Mouse (Mus musculus): ENCODE measurements around the gene Dnajb12. TPM values are rescaled to one million over a fixed set of nuclear protein-coding genes. Genes with fewer than 3 reads are reported as not detected.

Dnajb12 gene
- total and polyA plus RNA-seq, 3 experiments, result 32.9 to 45.4 (median 36.8) TPM

DNA sequence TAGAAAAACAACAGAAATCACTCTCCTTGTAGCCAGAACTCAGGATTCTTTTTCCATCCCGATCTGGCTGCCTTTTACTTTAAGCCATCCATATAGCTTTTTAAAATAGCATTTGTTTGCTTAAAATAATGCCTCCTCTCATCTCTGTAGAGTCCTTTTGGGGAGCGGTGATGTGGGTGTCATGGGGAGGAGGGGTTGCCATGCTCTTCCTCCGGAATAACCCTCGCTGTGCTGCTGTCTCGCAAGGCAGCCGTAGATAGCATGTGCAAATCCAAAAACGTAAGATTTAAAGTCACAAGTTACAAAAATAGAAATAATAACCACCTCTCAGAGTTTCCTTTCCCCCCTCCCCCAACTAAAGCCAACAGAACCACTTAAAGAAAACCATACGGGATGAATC lies 37.9 kb upstream of the Dnajb12 start:
- no peaks in the 10 kb centered on the region for H3K36me3 ChIP-seq (ENCODE audit: control insufficient read depth, insufficient read depth, low read length)
- no peaks in the 10 kb centered on the region for H3K79me2 ChIP-seq (replicated peaks; ENCODE audit: control insufficient read depth, insufficient read depth, low read length)
- no peaks in the 10 kb centered on the region for H3K4me1 ChIP-seq (ENCODE audit: control insufficient read depth, insufficient read depth, low read length)
- TF ChIP-seq POLR2A (IDR thresholded peaks at IDR 0.05; ENCODE audit: insufficient read depth, low read depth, low read length) (no peak), EP300 (IDR thresholded peaks at IDR 0.05; ENCODE audit: insufficient read depth, low read depth, low read length) (no peak), CTCF (IDR thresholded peaks at IDR 0.05) (no peak)
- no peak overlapping the region for H3K27ac ChIP-seq
- no peak for DNase-seq
- intact Hi-C loops (cut with DNase I), result no loop called here
- H3K27me3 ChIP-seq (ENCODE audit: control insufficient read depth, insufficient read depth, low read length), result no peaks in the 10 kb centered on the region
- 92% methylated on average over 8 of the region's 8 CpGs for WGBS
- no peak overlapping the region for H3K9ac ChIP-seq (ENCODE audit: low read depth, low read length)
- no peak overlapping the region for H3K4me3 ChIP-seq

DNA sequence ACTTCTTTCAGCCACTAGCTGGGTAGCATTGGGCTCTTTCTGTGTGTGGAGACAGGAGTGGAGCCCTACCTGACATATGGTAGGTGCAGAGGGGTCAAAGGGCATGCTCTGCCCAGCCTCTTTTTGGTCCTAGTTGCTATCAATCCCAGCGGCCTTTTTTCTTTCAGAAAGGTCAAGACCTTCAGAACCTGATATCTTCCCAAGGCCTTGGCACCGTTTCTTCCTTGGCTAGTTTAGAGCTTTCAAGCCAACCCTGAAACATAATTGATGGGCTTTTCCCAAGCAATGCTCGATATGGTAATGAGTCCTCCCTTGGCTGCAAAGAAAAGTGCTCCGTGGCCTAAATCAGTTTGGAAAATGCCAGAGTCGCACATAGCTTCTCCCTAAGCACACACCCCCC lies 36.2 kb upstream of the Dnajb12 start:
- Histone ChIP-seq H3K9ac (ENCODE audit: low read depth, low read length) (no peak overlapping the region), H3K4me3 (no peak overlapping the region), H3K36me3 (ENCODE audit: control insufficient read depth, insufficient read depth, low read length) (no peaks in the 10 kb centered on the region), H3K4me1 (ENCODE audit: control insufficient read depth, insufficient read depth, low read length) (no peaks in the 10 kb centered on the region), H3K79me2 (replicated peaks; ENCODE audit: control insufficient read depth, insufficient read depth, low read length) (no peaks in the 10 kb centered on the region), H3K27ac (no peak overlapping the region), H3K27me3 (ENCODE audit: control insufficient read depth, insufficient read depth, low read length) (no peaks in the 10 kb centered on the region)
- TF ChIP-seq EP300 (IDR thresholded peaks at IDR 0.05; ENCODE audit: insufficient read depth, low read depth, low read length), result no peak
- TF ChIP-seq POLR2A (IDR thresholded peaks at IDR 0.05; ENCODE audit: insufficient read depth, low read depth, low read length), result no peak
- TF ChIP-seq CTCF (IDR thresholded peaks at IDR 0.05), result no peak
- intact Hi-C loops (cut with DNase I), result no loop called here
- 61% methylated on average over 5 of the region's 5 CpGs for WGBS
- no peak for DNase-seq

DNA sequence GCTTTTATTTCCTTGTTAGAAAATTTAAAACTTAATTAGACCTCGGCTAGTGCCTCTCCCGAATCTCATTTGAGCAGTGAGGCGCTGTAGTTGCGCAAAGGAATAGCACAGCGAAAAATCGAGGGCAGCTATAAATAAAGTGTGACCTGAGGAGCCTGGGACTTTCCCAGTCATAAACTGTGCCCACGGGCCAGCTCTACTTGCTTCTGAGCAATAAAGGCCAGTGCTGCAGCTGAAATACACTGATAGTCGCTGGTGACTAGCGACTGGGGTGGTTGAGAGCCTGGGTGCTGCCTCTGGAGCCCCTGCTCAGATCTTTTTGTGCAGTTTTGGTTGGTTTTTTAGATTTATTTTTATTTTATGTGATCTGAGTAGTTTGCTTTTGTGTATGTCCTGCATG lies 34.7 kb upstream of the Dnajb12 start:
- 62% methylated on average over 9 of the region's 9 CpGs for WGBS
- no peak overlapping the region for H3K9ac ChIP-seq (ENCODE audit: low read depth, low read length)
- intact Hi-C loops (cut with DNase I), result no loop called here
- TF ChIP-seq EP300 (IDR thresholded peaks at IDR 0.05; ENCODE audit: insufficient read depth, low read depth, low read length) (no peak), CTCF (IDR thresholded peaks at IDR 0.05) (no peak), POLR2A (IDR thresholded peaks at IDR 0.05; ENCODE audit: insufficient read depth, low read depth, low read length) (no peak)
- DNase-seq, result peak in 1 of 2 experiments; percentile 28
- no peak overlapping the region for H3K27ac ChIP-seq
- H3K4me3 ChIP-seq, result no peak overlapping the region
- no peaks in the 10 kb centered on the region for H3K4me1 ChIP-seq (ENCODE audit: control insufficient read depth, insufficient read depth, low read length)
- H3K79me2 ChIP-seq (replicated peaks; ENCODE audit: control insufficient read depth, insufficient read depth, low read length), result no peaks in the 10 kb centered on the region
- H3K27me3 ChIP-seq (ENCODE audit: control insufficient read depth, insufficient read depth, low read length), result no peaks in the 10 kb centered on the region
- no peaks in the 10 kb centered on the region for H3K36me3 ChIP-seq (ENCODE audit: control insufficient read depth, insufficient read depth, low read length)

DNA sequence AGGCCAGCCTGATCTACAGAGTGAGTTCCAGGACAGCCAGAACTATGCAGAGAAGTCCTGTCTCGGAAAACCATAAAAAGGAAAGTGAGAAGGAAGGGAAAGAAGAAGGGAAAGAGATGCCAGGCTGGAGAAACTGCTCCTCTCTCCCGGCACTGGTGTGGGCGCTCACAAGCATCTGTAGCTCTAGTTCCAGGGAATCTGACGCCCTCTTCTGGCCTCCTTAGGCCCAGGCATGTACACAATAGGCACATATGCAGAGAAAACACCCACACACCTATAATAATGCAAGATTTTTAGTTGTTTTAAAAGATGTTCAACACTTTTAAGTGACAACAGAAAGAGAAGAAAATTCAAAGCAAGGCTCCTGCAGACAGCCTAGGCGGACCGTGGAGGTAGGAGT lies 32.9 kb upstream of the Dnajb12 start:
- Histone ChIP-seq H3K27ac (no peak overlapping the region), H3K27me3 (ENCODE audit: control insufficient read depth, insufficient read depth, low read length) (no peaks in the 10 kb centered on the region), H3K4me1 (ENCODE audit: control insufficient read depth, insufficient read depth, low read length) (no peaks in the 10 kb centered on the region), H3K79me2 (replicated peaks; ENCODE audit: control insufficient read depth, insufficient read depth, low read length) (no peaks in the 10 kb centered on the region), H3K4me3 (no peak overlapping the region), H3K9ac (ENCODE audit: low read depth, low read length) (no peak overlapping the region), H3K36me3 (ENCODE audit: control insufficient read depth, insufficient read depth, low read length) (no peaks in the 10 kb centered on the region)
- no peak for DNase-seq
- TF ChIP-seq POLR2A (IDR thresholded peaks at IDR 0.05; ENCODE audit: insufficient read depth, low read depth, low read length) (no peak), EP300 (IDR thresholded peaks at IDR 0.05; ENCODE audit: insufficient read depth, low read depth, low read length) (no peak), CTCF (IDR thresholded peaks at IDR 0.05) (no peak)
- intact Hi-C loops (cut with DNase I), result no loop called here
- 81% methylated on average over 6 of the region's 6 CpGs for WGBS

DNA sequence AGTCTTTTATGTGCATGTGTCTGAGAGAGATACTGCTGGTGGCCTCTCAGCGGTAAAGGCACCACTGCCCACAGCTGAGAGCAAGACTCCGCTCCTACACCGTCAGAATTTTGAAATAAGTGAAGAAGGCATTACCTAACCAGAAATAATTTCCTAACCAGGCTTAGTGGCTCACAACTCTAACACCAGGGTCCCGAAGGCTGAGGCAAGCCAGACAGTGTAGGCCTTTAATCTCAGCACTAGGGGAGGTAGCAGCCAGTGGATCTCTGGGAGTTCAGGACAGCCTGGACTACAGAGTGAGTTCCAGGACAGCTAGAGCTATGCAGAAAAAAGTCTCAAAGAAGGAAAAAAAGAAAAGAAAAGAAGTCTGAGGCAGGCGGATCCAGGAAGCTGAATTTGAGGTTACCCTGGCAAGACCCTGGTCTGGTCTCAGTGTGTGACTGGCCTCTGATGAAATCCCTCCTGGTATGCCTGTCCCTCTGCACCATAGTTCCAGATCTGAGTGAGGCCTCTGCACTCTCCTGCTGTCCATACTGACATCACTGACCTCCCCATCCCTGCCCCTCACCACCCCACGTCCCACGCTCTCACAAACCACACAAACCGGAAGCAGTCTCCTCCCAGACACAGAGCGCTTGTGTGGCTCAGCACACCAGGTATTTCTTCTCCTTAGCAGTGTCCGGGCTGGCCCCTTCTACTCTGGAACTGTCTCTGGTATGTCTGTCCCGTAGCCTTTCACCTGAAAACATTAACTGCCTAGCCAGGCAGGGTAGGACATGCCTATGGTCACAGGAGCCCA lies 31.1 kb upstream of the Dnajb12 start:
- 90% methylated on average over 11 of the region's 11 CpGs for WGBS
- intact Hi-C loops (cut with DNase I), result no loop called here
- H3K9ac ChIP-seq (ENCODE audit: low read depth, low read length), result no peak overlapping the region
- DNase-seq, result no peak
- H3K27me3 ChIP-seq (ENCODE audit: control insufficient read depth, insufficient read depth, low read length), result no peaks in the 10 kb centered on the region
- no peaks in the 10 kb centered on the region for H3K4me1 ChIP-seq (ENCODE audit: control insufficient read depth, insufficient read depth, low read length)
- H3K4me3 ChIP-seq, result no peak overlapping the region
- no peak for TF ChIP-seq EP300 (IDR thresholded peaks at IDR 0.05; ENCODE audit: insufficient read depth, low read depth, low read length)
- TF ChIP-seq POLR2A (IDR thresholded peaks at IDR 0.05; ENCODE audit: insufficient read depth, low read depth, low read length), result no peak
- no peak for TF ChIP-seq CTCF (IDR thresholded peaks at IDR 0.05)
- no peak overlapping the region for H3K27ac ChIP-seq
- no peaks in the 10 kb centered on the region for H3K79me2 ChIP-seq (replicated peaks; ENCODE audit: control insufficient read depth, insufficient read depth, low read length)
- no peaks in the 10 kb centered on the region for H3K36me3 ChIP-seq (ENCODE audit: control insufficient read depth, insufficient read depth, low read length)

DNA sequence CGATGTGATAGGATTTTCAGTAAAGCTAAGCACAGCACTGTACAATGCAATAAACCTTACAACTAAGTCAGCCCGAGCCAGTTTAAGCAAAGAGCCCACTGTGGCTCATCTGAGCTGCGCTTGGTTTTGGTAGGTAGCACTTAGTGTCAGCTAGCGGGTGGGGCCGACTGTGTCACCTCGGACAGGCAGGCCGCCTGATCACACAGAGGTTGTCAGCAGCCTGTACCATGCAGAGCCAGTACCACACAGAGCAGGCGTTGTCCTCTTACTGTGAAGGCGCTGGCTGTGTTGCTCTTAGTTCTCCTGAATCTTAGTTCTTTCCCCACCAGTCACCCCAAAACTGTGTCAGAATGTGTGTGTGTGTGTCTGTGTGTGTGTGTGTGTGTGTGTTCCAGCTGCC lies 30.4 kb upstream of the Dnajb12 start:
- DNase-seq, result no peak
- 85% methylated on average over 9 of the region's 9 CpGs for WGBS
- Histone ChIP-seq H3K36me3 (ENCODE audit: control insufficient read depth, insufficient read depth, low read length) (no peaks in the 10 kb centered on the region), H3K27me3 (ENCODE audit: control insufficient read depth, insufficient read depth, low read length) (no peaks in the 10 kb centered on the region), H3K4me3 (no peak overlapping the region), H3K4me1 (ENCODE audit: control insufficient read depth, insufficient read depth, low read length) (no peaks in the 10 kb centered on the region), H3K27ac (no peak overlapping the region), H3K9ac (ENCODE audit: low read depth, low read length) (no peak overlapping the region), H3K79me2 (replicated peaks; ENCODE audit: control insufficient read depth, insufficient read depth, low read length) (no peaks in the 10 kb centered on the region)
- TF ChIP-seq POLR2A (IDR thresholded peaks at IDR 0.05; ENCODE audit: insufficient read depth, low read depth, low read length) (no peak), EP300 (IDR thresholded peaks at IDR 0.05; ENCODE audit: insufficient read depth, low read depth, low read length) (no peak), CTCF (IDR thresholded peaks at IDR 0.05) (no peak)
- intact Hi-C loops (cut with DNase I), result no loop called here

Data from heart, adult 2 months (tissue).